Comparison of ENCODE assay signal across 8 mouse cellular contexts in genomic region chr6:4488349-4488748, GRCm38 (mm10). TPM values are rescaled to one million over a fixed set of nuclear protein-coding genes. Genes with fewer than 3 reads are reported as not detected.
A peak's percentile ranks its signal among the peaks of the same experiment; 100 is the strongest.
DNase-seq lines count a peak whose midpoint lies in the region; ATAC-seq and TF ChIP-seq lines count a peak whose summit lies in the region.

No protein-coding gene starts in this region.

- 8% methylated on average over 1 of the region's 1 CpGs for WGBS in lung, adult 2 months
- WGBS in kidney, embryonic 15.5 days: 14% methylated on average over 1 of the region's 1 CpGs

- H3K4me1 ChIP-seq in lung, adult 2 months (ENCODE audit: control insufficient read depth, insufficient read depth, low read length): no peaks in the 10 kb centered on the region; the same call in 1 of the 2 replicates
- peaks cover 38% of the 10 kb centered on the region for H3K4me1 ChIP-seq in kidney, embryonic 15.5 days

- no peaks in the 10 kb centered on the region for H3K9me3 ChIP-seq in kidney, embryonic 15.5 days (replicated peaks)

- no peak overlapping the region for H3K4me3 ChIP-seq in lung, adult 2 months (replicated peaks; ENCODE audit: extremely low read depth, low read depth, low read length)
- H3K4me3 ChIP-seq in kidney, embryonic 15.5 days (replicated peaks): no peak overlapping the region

- ATAC-seq in kidney, embryonic 15.5 days (replicated peaks; ENCODE audit: low FRiP score): peak; percentile 70

- peak; percentile 49 to 58 for DNase-seq in lung, adult 18-20 months
- DNase-seq in lung, adult 2 months: no peak
- DNase-seq in heart, adult 9 months (ENCODE audit: low spot score in 2 of 2): peak; percentile 73 to 81
- DNase-seq in mesoderm, embryonic 11.5 days (ENCODE audit: low read depth, low spot score): peak; percentile 56
- DNase-seq in yolk sac, embryonic 10.5 days (ENCODE audit: low spot score): no peak
- no peak for DNase-seq in cerebellum, adult 9-10 months
- no peak for DNase-seq in cerebellum, postnatal 4 days (ENCODE audit: low spot score in 2 of 2)

- no peaks in the 10 kb centered on the region for H3K27me3 ChIP-seq in kidney, embryonic 15.5 days

- no peak for TF ChIP-seq CTCF in lung, adult 2 months (IDR thresholded peaks at IDR 0.05; ENCODE audit: insufficient read depth, low read length)

- H3K4me2 ChIP-seq in kidney, embryonic 15.5 days: peak overlapping the region; percentile 40; the same call in 1 of the 2 replicates

- no peak for TF ChIP-seq POLR2A in lung, adult 2 months (IDR thresholded peaks at IDR 0.05; ENCODE audit: borderline replicate concordance, extremely low read depth, low read depth, low read length)

- H3K9ac ChIP-seq in kidney, embryonic 15.5 days: no peak overlapping the region

- no peaks in the 10 kb centered on the region for H3K36me3 ChIP-seq in kidney, embryonic 15.5 days

- H3K27ac ChIP-seq in kidney, embryonic 15.5 days: peak overlapping the region; percentile 95

RNA-seq across cellular contexts. Expression of gene Col1a2, which starts 16.3 kb away (rescaled TPM):
- 151 and 172 TPM in 2 replicates for polyA plus RNA-seq in lung, adult 2 months (2012; rRNA removed)
- 610 and 639 TPM in 2 replicates for polyA plus RNA-seq in kidney, embryonic 15.5 days (2015; fragmentation: Nextera tagmentation; extraction: Ambion mirVana)

Comparison
In these comparisons a context has a peak if more than half of its experiments do, and no peak if none do; other contexts are left out.
1. DNase-seq: peak in lung, adult 18-20 months (2 of 2), heart, adult 9 months (2 of 2) and mesoderm, embryonic 11.5 days (single experiment); none in lung, adult 2 months (single experiment), yolk sac, embryonic 10.5 days (single experiment), cerebellum, adult 9-10 months (single experiment) and cerebellum, postnatal 4 days (0 of 2).